Mouse (Mus musculus) kidney, postnatal 36 days (tissue): Measurements from ENCODE around the gene Aloxe3.

Experiments used
- DNase-seq, 2 experiments: peaks; one replicate each; pipeline ENCODE4 v3.0.0; 2021 to 2022; ENCODE audit warnings: mixed read lengths in 2 of 2

Aloxe3 gene

GRCm38 (mm10) chr11:69109032-69109900 lies 16.4 kb upstream of the Aloxe3 start:
- DNase-seq = no peak

GRCm38 (mm10) chr11:69110319-69111046 lies 15.2 kb upstream of the Aloxe3 start:
- peak; percentile 91 to 96 for DNase-seq

GRCm38 (mm10) chr11:69111051-69111810 lies 14.5 kb upstream of the Aloxe3 start:
- DNase-seq = no peak

- DNase-seq = no peak
Observed at GRCm38 (mm10) chr11:69111865-69112264, 13.8 kb upstream of the Aloxe3 start.

GRCm38 (mm10) chr11:69114018-69114417 lies 11.7 kb upstream of the Aloxe3 start:
- DNase-seq = no peak

- DNase-seq = no peak
Observed at GRCm38 (mm10) chr11:69114621-69115020, 11.1 kb upstream of the Aloxe3 start.

GRCm38 (mm10) chr11:69116843-69117242 lies 8.9 kb upstream of the Aloxe3 start:
- DNase-seq = no peak

GRCm38 (mm10) chr11:69117737-69118695 lies 7.7 kb upstream of the Aloxe3 start:
- peak; percentile 45 to 74 for DNase-seq

- peak; percentile 89 to 92 for DNase-seq
Observed at GRCm38 (mm10) chr11:69118765-69119164, 6.9 kb upstream of the Aloxe3 start.

GRCm38 (mm10) chr11:69119446-69120155 lies 6.1 kb upstream of the Aloxe3 start:
- DNase-seq = no peak

- DNase-seq = no peak
Observed at GRCm38 (mm10) chr11:69120221-69121000, 5.3 kb upstream of the Aloxe3 start, which contains the start of gene Hes7. Gene Hes7, plus strand, starts transcription at chr11:69120404.

- DNase-seq = peak in 1 of 2 experiments; percentile 60
Observed at GRCm38 (mm10) chr11:69121001-69121740, 4.5 kb upstream of the Aloxe3 start.

GRCm38 (mm10) chr11:69121741-69122335 lies 3.9 kb upstream of the Aloxe3 start:
- no peak for DNase-seq

GRCm38 (mm10) chr11:69122336-69122951 lies 3.3 kb upstream of the Aloxe3 start, which contains the start of gene 9130213A22Rik:
Gene 9130213A22Rik, minus strand, starts transcription at chr11:69122589.
- peak; percentile 87 to 91 for DNase-seq

- DNase-seq = peak; percentile 90 to 91
Observed at GRCm38 (mm10) chr11:69123056-69123692, 2.5 kb upstream of the Aloxe3 start.

GRCm38 (mm10) chr11:69123693-69124497 lies 1.8 kb upstream of the Aloxe3 start:
- peak; percentile 90 to 92 for DNase-seq

- DNase-seq = peak; percentile 69 to 72
Observed at GRCm38 (mm10) chr11:69124498-69124847, 1.2 kb upstream of the Aloxe3 start.
